Mouse (Mus musculus) midbrain, embryonic 11.5 days (tissue): ENCODE results near the gene Stk25. TPM values are rescaled to one million over a fixed set of nuclear protein-coding genes. Genes with fewer than 3 reads are reported as not detected.

Experiments
- ATAC-seq: fragments of 200-750 bp; cut with Nextera tagmentation; 2 replicates; pipeline ENCODE4 v1.8.0; 2017; ENCODE audit warnings: moderate TSS enrichment, moderate library complexity; ENCODE audit not compliant: low FRiP score
- DNase-seq: peaks from one replicate; pipeline ENCODE4 v3.0.0; 2015; ENCODE audit warnings: low spot score; ENCODE audit errors: missing footprints
- H3K27ac ChIP-seq: fragments of 300-500 bp; sonication (generic); 2 replicates; pipeline ENCODE4 v1.5.1; 2014; ENCODE audit warnings: low read depth, low read length
- H3K27me3 ChIP-seq: fragments of 300-500 bp; sonication (generic); 2 replicates; pipeline ENCODE4 v1.6.1; 2014; ENCODE audit warnings: mild to moderate bottlenecking, low read length, moderate library complexity, mixed read lengths; ENCODE audit not compliant: control insufficient read depth, insufficient read depth
- H3K36me3 ChIP-seq: fragments of 300-500 bp; sonication (generic); 2 replicates; pipeline ENCODE4 v1.6.1; 2014; ENCODE audit warnings: mild to moderate bottlenecking, low read length, moderate library complexity, mixed read lengths; ENCODE audit not compliant: control insufficient read depth, insufficient read depth
- H3K4me1 ChIP-seq: fragments of 300-500 bp; sonication (generic); 2 replicates; pipeline ENCODE4 v1.6.1; 2014; ENCODE audit warnings: low read length; ENCODE audit not compliant: control insufficient read depth, insufficient read depth
- H3K4me2 ChIP-seq: fragments of 300-500 bp; sonication (generic); 2 replicates; pipeline ENCODE4 v1.6.1; 2014; ENCODE audit warnings: mild to moderate bottlenecking, moderate library complexity
- H3K4me3 ChIP-seq: fragments of 300-500 bp; sonication (generic); 2 replicates; pipeline ENCODE4 v1.5.1; 2014; ENCODE audit warnings: low read depth, low read length
- H3K9ac ChIP-seq: fragments of 300-500 bp; sonication (generic); 2 replicates; pipeline ENCODE4 v1.6.1; 2014; ENCODE audit warnings: low read length
- H3K9me3 ChIP-seq: fragments of 300-500 bp; sonication (generic); 2 replicates; pipeline ENCODE4 v1.6.1; 2016; ENCODE audit warnings: low read length; ENCODE audit not compliant: control insufficient read depth
- WGBS: fragments of 180-500 bp; shearing (Covaris S2); extraction: QIAGEN DNeasy Blood & Tissue Kit; methylation state at CpG from one replicate; pipeline ENCODE4 v1.1.7; 2014; 5-methylcytosine and 5-hydroxymethylcytosine counted together
- polyA plus RNA-seq: library from polyadenylated mRNA; unstranded; fragments of >200 nt; fragmentation: Nextera tagmentation; extraction: Ambion mirVana; gene quantifications from 2 replicates; pipeline ENCODE4 v1.2.1, GENCODE M21; 2014

Gene Stk25
- polyA plus RNA-seq, 1 experiment from 2014 or later = 187 TPM

DNA sequence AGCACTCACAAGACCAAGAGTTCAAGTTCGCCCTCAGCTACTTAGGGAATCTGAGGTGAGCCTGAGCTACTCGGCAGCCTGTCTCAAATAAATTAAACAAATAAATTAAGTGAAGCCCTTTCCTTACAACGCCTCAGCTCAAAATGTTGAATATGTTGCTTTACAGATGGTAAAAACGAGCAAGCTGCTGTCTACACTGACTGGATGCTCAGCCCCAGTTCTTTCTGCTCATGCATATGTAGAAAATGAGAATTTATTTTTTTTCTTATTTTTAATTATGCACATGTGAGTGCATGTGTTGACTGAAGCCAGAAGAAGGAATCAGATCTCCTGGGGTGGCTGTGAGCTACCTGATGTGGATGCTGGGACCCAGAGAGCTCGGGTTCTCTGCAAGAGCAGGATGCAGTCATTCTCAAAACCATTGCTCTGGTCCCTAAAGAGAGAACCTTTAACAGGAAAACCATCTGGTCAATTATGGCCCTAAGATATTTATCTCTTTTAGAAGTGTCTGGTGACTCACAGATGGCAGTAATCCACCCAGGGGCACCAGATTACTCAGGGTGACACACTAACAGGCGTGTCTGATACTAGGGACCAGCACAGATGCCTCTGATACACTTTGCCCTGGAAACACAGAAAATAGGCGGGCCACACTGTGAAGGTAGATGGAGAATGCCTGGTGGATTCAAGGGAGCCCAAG, 2.0 kb downstream of the Stk25 start:
- no peaks in the 10 kb centered on the region; the same call in 1 of the 2 replicates for H3K9me3 ChIP-seq
- ATAC-seq = no peak
- 79% methylated on average over 7 of the region's 7 CpGs for WGBS

DNA sequence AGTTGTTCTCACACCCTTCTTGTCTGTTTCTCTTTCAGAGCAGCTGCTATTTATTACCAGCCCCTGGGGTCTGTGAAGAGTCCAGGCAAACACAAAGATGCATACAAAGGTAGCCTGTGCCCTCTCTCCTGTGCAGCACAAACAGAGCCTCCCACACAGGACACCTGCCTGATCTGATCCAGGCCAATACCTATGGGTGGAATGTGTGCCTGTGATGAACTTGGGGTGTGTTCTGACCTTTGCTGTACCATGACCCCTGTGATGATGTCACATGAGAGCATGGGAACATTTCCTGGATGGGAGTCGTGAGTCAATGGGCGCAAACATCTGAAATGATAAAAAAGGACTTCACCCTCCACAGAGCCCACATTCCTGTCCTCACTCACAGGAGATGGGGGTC, 3.7 kb downstream of the Stk25 start:
- Histone ChIP-seq H3K9ac (no peak overlapping the region), H3K36me3 (no peaks in the 10 kb centered on the region), H3K4me3 (no peak overlapping the region), H3K27me3 (no peaks in the 10 kb centered on the region), H3K4me1 (no peaks in the 10 kb centered on the region), H3K4me2 (no peak overlapping the region), H3K9me3 (no peaks in the 10 kb centered on the region; the same call in 1 of the 2 replicates), H3K27ac (no peak overlapping the region)
- 83% methylated on average over 2 of the region's 2 CpGs for WGBS
- DNase-seq = no peak
- ATAC-seq = no peak

More for the DNA sequence above, 2.0 kb downstream of the Stk25 start:
- no peaks in the 10 kb centered on the region for H3K4me1 ChIP-seq
- no peak for DNase-seq
- H3K4me3 ChIP-seq = no peak overlapping the region
- H3K36me3 ChIP-seq = no peaks in the 10 kb centered on the region
- H3K27me3 ChIP-seq = no peaks in the 10 kb centered on the region
- no peak overlapping the region for H3K4me2 ChIP-seq
- no peak overlapping the region for H3K27ac ChIP-seq
- H3K9ac ChIP-seq = no peak overlapping the region

DNA sequence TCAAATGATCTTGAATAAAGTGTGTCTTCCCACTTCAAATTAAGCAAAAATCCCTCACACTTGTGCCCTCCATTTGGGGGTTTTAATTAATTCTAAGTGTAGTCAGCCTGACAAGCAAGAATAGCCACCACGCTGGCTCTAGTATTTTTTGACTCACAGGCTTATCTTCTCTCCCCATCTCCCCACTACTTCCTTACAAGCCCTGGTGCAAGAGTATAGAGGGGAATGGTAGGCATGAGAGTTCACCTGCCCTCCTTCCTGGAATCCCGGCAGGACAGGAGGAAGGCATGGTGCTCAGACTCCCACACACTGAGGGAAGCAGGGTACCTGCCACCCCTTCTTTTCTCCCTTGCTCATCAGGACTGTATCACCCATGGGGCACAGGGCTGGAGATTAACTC, 4.2 kb downstream of the Stk25 start:
- H3K36me3 ChIP-seq = no peaks in the 10 kb centered on the region
- no peaks in the 10 kb centered on the region for H3K27me3 ChIP-seq
- ATAC-seq = no peak
- no peaks in the 10 kb centered on the region for H3K4me1 ChIP-seq
- no peak for DNase-seq
- H3K4me3 ChIP-seq = no peak overlapping the region
- H3K4me2 ChIP-seq = no peak overlapping the region
- 76% methylated on average over 2 of the region's 2 CpGs for WGBS
- no peak overlapping the region for H3K27ac ChIP-seq
- H3K9ac ChIP-seq = no peak overlapping the region
- H3K9me3 ChIP-seq = no peaks in the 10 kb centered on the region; the same call in 1 of the 2 replicates

DNA sequence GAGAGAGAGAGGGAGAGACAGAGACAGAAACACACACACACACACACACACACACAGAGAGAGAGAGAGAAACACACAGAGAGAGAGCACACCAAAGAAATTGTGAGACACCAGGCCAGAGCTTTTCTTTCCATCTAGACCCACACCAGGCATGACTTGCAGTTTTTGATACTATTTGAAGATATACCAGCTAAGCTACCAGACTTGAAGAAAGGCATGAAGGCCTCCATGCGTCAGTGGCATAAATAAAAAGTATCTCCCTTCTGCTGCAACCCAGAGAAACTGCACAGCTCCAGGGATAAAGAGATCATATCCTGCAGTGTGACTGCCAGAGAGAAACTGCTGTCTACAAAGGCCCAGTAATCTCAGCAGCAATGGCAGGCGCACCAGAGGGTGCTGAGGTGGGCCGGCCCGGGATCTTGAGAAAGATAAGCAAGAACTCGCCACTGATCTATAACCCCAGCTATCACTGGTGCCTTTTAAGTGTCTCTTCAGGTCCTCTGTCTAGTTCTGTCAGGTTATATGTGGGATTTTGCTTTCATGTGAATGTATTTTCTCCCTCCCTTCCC, 8.8 kb downstream of the Stk25 start:
- H3K4me1 ChIP-seq = no peaks in the 10 kb centered on the region
- DNase-seq (no peak), ATAC-seq (no peak)
- H3K27ac ChIP-seq = no peak overlapping the region
- no peaks in the 10 kb centered on the region; the same call in 1 of the 2 replicates for H3K9me3 ChIP-seq
- 71% methylated on average over 5 of the region's 5 CpGs for WGBS
- no peak overlapping the region for H3K4me2 ChIP-seq
- no peaks in the 10 kb centered on the region for H3K36me3 ChIP-seq
- H3K27me3 ChIP-seq = no peaks in the 10 kb centered on the region
- no peak overlapping the region for H3K9ac ChIP-seq
- no peak overlapping the region for H3K4me3 ChIP-seq

DNA sequence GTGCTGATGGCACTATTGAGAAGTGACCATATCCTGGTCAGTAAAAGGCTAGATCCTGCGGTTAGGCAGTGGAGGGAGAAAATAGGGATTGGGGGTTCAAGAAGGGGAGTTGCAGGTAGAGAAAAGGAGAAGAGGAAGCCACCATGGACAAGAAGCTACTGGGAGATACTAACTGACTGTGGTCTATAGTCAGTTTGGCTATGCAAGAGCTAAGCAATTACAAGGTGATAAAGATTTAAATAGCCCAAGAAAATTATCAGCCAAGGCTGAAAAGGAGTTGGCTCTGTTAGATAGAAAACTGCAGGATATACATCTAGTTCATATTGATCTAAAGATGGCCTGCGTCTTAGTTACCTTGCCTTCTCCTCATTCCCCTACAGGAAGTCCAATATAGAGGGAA, 15.8 kb downstream of the Stk25 start:
- no peaks in the 10 kb centered on the region for H3K27me3 ChIP-seq
- DNase-seq = no peak
- H3K9ac ChIP-seq = no peak overlapping the region
- 91% methylated on average over 2 of the region's 2 CpGs for WGBS
- H3K9me3 ChIP-seq = no peaks in the 10 kb centered on the region
- no peak overlapping the region for H3K4me3 ChIP-seq
- no peak overlapping the region for H3K4me2 ChIP-seq
- no peak for ATAC-seq
- no peaks in the 10 kb centered on the region for H3K4me1 ChIP-seq
- no peak overlapping the region for H3K27ac ChIP-seq
- H3K36me3 ChIP-seq = no peaks in the 10 kb centered on the region

DNA sequence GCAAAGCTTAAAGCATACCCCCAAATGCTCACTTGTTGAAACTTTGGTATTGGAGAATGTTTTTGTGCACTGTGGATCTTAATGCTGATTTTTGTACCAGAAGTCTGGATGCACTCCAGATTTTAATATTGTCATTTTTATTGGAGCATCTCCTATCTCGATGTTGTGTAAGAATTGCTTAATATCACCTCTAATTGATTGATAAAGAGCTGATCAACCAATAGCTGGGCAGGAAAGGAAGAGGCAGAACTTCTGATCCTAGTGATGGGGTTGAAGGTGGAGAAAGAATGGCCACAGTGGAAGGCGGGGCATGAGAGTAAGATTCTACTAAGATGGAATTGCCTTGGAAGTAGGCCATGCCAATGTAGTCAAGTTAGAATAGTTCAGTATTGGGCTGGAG, 16.5 kb downstream of the Stk25 start:
- WGBS = 91% methylated on average over 2 of the region's 2 CpGs
- Histone ChIP-seq H3K9ac (no peak overlapping the region), H3K4me1 (no peaks in the 10 kb centered on the region), H3K9me3 (no peaks in the 10 kb centered on the region), H3K36me3 (no peaks in the 10 kb centered on the region), H3K4me3 (no peak overlapping the region), H3K27ac (no peak overlapping the region), H3K4me2 (no peak overlapping the region), H3K27me3 (no peaks in the 10 kb centered on the region)
- no peak for ATAC-seq
- no peak for DNase-seq

DNA sequence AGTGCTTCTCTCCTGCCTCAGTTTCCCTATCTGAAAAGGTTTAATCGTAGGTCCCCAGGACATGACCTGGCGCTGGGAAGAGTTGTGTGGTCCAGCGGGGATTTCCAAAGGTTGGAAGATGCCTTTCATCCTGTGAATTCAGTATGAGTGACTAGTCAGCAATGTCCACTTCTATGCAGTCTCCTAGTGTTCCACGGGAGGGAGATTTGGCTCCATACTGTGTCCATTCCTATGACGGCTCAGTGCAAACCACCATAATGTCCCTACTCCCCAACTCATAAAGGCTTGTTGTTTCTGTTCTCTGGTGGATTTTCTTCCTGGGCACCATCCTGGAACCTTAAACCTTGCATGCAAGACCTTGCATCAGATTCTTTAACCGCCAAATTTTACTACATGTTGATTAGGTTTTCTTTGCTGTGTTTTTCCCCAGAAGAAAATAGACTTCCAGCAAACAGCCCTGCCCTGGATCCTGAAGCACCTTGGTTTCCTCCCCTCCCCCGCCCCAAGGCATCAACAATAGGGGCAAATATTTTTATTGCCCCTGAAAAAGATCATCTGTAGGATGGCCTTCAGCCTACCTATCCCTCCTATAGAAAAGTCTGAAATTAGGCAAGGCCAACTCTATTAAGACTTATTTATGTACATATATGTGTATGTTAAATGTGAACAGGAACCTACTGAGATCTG, 22.1 kb downstream of the Stk25 start:
- WGBS = 35% methylated on average over 7 of the region's 7 CpGs
- Histone ChIP-seq H3K4me1 (peaks cover 13% of the 10 kb centered on the region), H3K9ac (peak overlapping the region; percentile 76), H3K27ac (peak overlapping the region; percentile 61; the same call in 1 of the 2 replicates), H3K4me3 (peak overlapping the region; percentile 94), H3K36me3 (0 out of 2 replicates have a peak, but pooled peaks cover 3% of the 10 kb centered on the region), H3K9me3 (no peaks in the 10 kb centered on the region), H3K27me3 (no peaks in the 10 kb centered on the region), H3K4me2 (peak overlapping the region; percentile 89)
- ATAC-seq (peak; percentile 30), DNase-seq (no peak)

DNA sequence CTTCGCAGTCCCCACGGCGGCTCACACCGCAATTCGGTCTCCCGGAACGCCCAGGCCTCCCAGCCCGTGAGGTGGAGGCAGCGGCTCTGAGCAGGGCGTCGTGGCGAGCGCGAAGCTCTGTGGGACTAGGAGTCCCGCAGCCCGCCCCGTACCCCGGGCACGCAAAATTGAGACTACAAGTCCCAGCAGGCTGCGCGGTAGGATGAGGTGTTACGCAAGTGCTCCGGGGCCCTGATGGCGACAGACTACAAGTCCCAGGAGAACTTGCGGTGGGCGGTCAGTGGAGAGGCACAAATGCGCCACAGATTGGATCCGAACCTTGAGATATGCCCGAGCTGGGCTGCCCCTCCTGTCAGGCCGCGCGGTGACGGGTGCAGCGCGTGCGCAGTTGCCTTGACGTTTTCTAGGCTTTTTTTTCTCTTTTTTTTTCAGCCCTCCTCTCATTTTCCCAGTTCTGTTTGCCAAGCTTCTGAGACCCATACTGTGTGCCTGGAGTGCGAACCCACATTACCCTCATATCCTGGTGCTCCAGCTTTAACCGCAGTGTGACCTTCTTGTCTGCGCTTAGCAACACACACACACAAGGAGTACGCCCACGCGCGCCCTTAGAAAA, 22.8 kb downstream of the Stk25 start:
- Histone ChIP-seq H3K27ac (peak overlapping the region; percentile 63), H3K36me3 (0 out of 2 replicates have a peak, but pooled peaks cover 4% of the 10 kb centered on the region), H3K4me3 (peak overlapping the region; percentile 94), H3K9ac (peak overlapping the region; percentile 87), H3K4me2 (peak overlapping the region; percentile 89), H3K9me3 (no peaks in the 10 kb centered on the region), H3K4me1 (peaks cover 13% of the 10 kb centered on the region), H3K27me3 (no peaks in the 10 kb centered on the region)
- DNase-seq (peak; percentile 99), ATAC-seq (peak; percentile 98)
- 2% methylated on average over 44 of the region's 44 CpGs for WGBS
